Mouse (Mus musculus) embryonic fibroblast, embryonic 13.5 days (primary cell): ENCODE results near the gene Rragd.

Experiments
- CTCF ChIP-seq: IDR thresholded peaks from 2 replicates; pipeline ENCODE4 v1.5.1; 2011; ENCODE audit warnings: mild to moderate bottlenecking, control low read depth, low read length, moderate library complexity, borderline replicate concordance; ENCODE audit not compliant: insufficient read depth
- POLR2A ChIP-seq: IDR thresholded peaks from 2 replicates; pipeline ENCODE4 v1.6.1; 2011; ENCODE audit warnings: low read depth, mild to moderate bottlenecking, control low read depth, low read length, moderate library complexity

- TF ChIP-seq CTCF (no peak), POLR2A (no peak)
These were observed 35.2 kb upstream of the Rragd start for GRCm38 (mm10) chr4:32947631-32948030.
